Mouse (Mus musculus) bone marrow macrophage, adult 2 months (primary cell): Measurements from ENCODE around the gene C130074G19Rik.

Source experiments
- CTCF ChIP-seq: IDR thresholded peaks from 2 replicates; pipeline ENCODE4 v1.5.1; 2012; ENCODE audit warnings: low read depth, mild to moderate bottlenecking, low read length, moderate library complexity
- POLR2A ChIP-seq: IDR thresholded peaks from 2 replicates; pipeline ENCODE4 v1.6.1; 2012; ENCODE audit warnings: mild to moderate bottlenecking, low read depth, low read length, borderline replicate concordance

- no peak for TF ChIP-seq CTCF
- no peak for TF ChIP-seq POLR2A
Observed at GRCm38 (mm10) chr1:184877306-184877705, 5.7 kb downstream of the C130074G19Rik start.
